8 mouse cellular contexts compared by ENCODE assay signal in the genomic region with DNA sequence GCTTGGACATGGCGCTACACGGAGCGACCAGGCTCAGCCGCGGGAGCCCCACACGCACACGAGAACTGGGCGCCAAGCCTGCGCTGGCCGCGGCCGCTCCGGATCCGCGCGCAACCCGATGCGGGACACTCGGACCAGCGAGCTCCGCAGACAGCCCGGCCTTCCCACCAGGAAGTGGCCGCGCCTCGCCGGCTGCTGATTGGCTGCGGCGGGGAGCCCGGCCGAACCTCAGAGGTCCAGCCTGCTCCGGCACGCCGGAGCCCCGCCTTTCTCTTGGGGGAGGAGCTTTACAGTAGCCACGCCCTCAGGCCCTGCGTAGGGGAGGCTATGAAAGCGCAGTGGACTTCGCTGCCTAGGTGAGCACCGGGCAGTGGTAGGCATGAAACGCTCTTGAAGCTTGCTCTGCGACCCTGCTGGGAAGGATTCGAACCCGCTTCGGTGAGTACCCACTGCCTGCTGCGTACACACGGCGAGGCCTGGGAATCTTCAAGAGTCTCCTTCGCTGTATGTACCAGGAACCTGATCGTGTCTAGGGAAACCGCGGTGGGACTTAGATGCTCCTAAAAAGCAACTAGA. TPM values are rescaled to one million over a fixed set of nuclear protein-coding genes. Genes with fewer than 3 reads are reported as not detected.
DNase-seq lines count a peak whose midpoint lies in the region; ATAC-seq and TF ChIP-seq lines count a peak whose summit lies in the region.

TSS of gene Ostf1 (minus strand) at position 180 of the 576 bp plus-strand sequence.
TSS of gene Nmrk1 (plus strand) at position 307 of the 576 bp plus-strand sequence.

- DNase-seq in 416B (ENCODE audit: low read depth): peak; percentile 94
- DNase-seq in heart, adult 8-10 months (ENCODE audit: low spot score): peak; percentile 98
- DNase-seq in kidney, adult 9 months: peak; percentile 98
- DNase-seq in limb, embryonic 14.5 days (ENCODE audit: low spot score): peak; percentile 92
- peak; percentile 94 for DNase-seq in midbrain, postnatal 0 days (ENCODE audit: low spot score)
- peak; percentile 98 to 99 for DNase-seq in spleen, postnatal 14 days (ENCODE audit: low spot score in 2 of 2)

- WGBS in bone marrow, adult 2 months: under 1% methylated on average over 51 of the region's 51 CpGs
- under 1% methylated on average over 51 of the region's 51 CpGs for WGBS in embryonic facial prominence, embryonic 15.5 days
- WGBS in limb, embryonic 14.5 days: under 1% methylated on average over 49 of the region's 51 CpGs
- WGBS in midbrain, postnatal 0 days: under 1% methylated on average over 49 of the region's 51 CpGs

- H3K9me3 ChIP-seq in embryonic facial prominence, embryonic 15.5 days (replicated peaks): no peaks in the 10 kb centered on the region
- no peaks in the 10 kb centered on the region for H3K9me3 ChIP-seq in limb, embryonic 14.5 days (ENCODE audit: control insufficient read depth, low read length)
- no peaks in the 10 kb centered on the region for H3K9me3 ChIP-seq in midbrain, postnatal 0 days (ENCODE audit: low read length)

- peak within 1 kb of the TSS; percentile 99 for H3K27ac ChIP-seq in bone marrow, adult 2 months (ENCODE audit: control insufficient read depth, insufficient read depth, low read depth, low read length, poor library complexity)
- peak within 1 kb of the TSS; percentile 90 for H3K27ac ChIP-seq in embryonic facial prominence, embryonic 15.5 days (replicated peaks)
- H3K27ac ChIP-seq in limb, embryonic 14.5 days (replicated peaks; ENCODE audit: low read depth, low read length): peak within 1 kb of the TSS; percentile 70; the same call in 1 of the 2 replicates
- H3K27ac ChIP-seq in midbrain, postnatal 0 days (ENCODE audit: low read depth, low read length): peak within 1 kb of the TSS; percentile 59; the same call in 1 of the 2 replicates

- peaks cover 1% of the 10 kb centered on the region for H3K4me1 ChIP-seq in bone marrow, adult 2 months (ENCODE audit: control insufficient read depth, insufficient read depth, low read length)
- peaks cover 17% of the 10 kb centered on the region for H3K4me1 ChIP-seq in embryonic facial prominence, embryonic 15.5 days
- H3K4me1 ChIP-seq in limb, embryonic 14.5 days (ENCODE audit: control insufficient read depth, insufficient read depth, low read length): peaks cover 7% of the 10 kb centered on the region; the same call in 1 of the 2 replicates
- H3K4me1 ChIP-seq in midbrain, postnatal 0 days (ENCODE audit: insufficient read depth, low read length): no peaks in the 10 kb centered on the region

- H3K27me3 ChIP-seq in embryonic facial prominence, embryonic 15.5 days: no peaks in the 10 kb centered on the region
- no peaks in the 10 kb centered on the region for H3K27me3 ChIP-seq in limb, embryonic 14.5 days (ENCODE audit: control insufficient read depth, insufficient read depth, low read length)
- H3K27me3 ChIP-seq in midbrain, postnatal 0 days (ENCODE audit: insufficient read depth, low read length): no peaks in the 10 kb centered on the region; the same call in 1 of the 2 replicates

- H3K9ac ChIP-seq in embryonic facial prominence, embryonic 15.5 days: peak within 1 kb of the TSS; percentile 56
- peak within 1 kb of the TSS; percentile 65 for H3K9ac ChIP-seq in limb, embryonic 14.5 days (ENCODE audit: low read depth, low read length, severe bottlenecking)
- H3K9ac ChIP-seq in midbrain, postnatal 0 days (replicated peaks; ENCODE audit: low read length, poor library complexity, severe bottlenecking): peak within 1 kb of the TSS; percentile 54

- H3K4me2 ChIP-seq in embryonic facial prominence, embryonic 15.5 days (replicated peaks): peak within 1 kb of the TSS; percentile 81
- H3K4me2 ChIP-seq in limb, embryonic 14.5 days (replicated peaks; ENCODE audit: low read depth, low read length, severe bottlenecking): peak within 1 kb of the TSS; percentile 83
- peak within 1 kb of the TSS; percentile 97 for H3K4me2 ChIP-seq in midbrain, postnatal 0 days (ENCODE audit: low read depth, low read length, poor library complexity, severe bottlenecking)

- ATAC-seq in embryonic facial prominence, embryonic 15.5 days (ENCODE audit: insufficient number of reproducible peaks, low FRiP score, low TSS enrichment, low read depth): peak; percentile 97
- ATAC-seq in limb, embryonic 14.5 days (ENCODE audit: low FRiP score, low read depth): peak; percentile 99
- peak; percentile 95 for ATAC-seq in midbrain, postnatal 0 days (ENCODE audit: low FRiP score)

- peak within 1 kb of the TSS; percentile 97 for H3K4me3 ChIP-seq in bone marrow, adult 2 months (replicated peaks; ENCODE audit: control insufficient read depth, low read depth, low read length)
- H3K4me3 ChIP-seq in embryonic facial prominence, embryonic 15.5 days (replicated peaks): peak within 1 kb of the TSS; percentile 84
- peak within 1 kb of the TSS; percentile 78 for H3K4me3 ChIP-seq in limb, embryonic 14.5 days (replicated peaks; ENCODE audit: low read length)
- peak within 1 kb of the TSS; percentile 75 for H3K4me3 ChIP-seq in midbrain, postnatal 0 days (ENCODE audit: low read depth, low read length)

- no peak for TF ChIP-seq CTCF in bone marrow, adult 2 months (IDR thresholded peaks at IDR 0.05; ENCODE audit: control insufficient read depth, insufficient read depth, low read length)
- TF ChIP-seq CTCF in midbrain, postnatal 0 days (IDR thresholded peaks at IDR 0.05): no peak

- no peaks in the 10 kb centered on the region for H3K36me3 ChIP-seq in embryonic facial prominence, embryonic 15.5 days
- H3K36me3 ChIP-seq in limb, embryonic 14.5 days (ENCODE audit: control insufficient read depth, insufficient read depth, low read length): no peaks in the 10 kb centered on the region
- no peaks in the 10 kb centered on the region for H3K36me3 ChIP-seq in midbrain, postnatal 0 days (ENCODE audit: insufficient read depth, low read length)

- peak; percentile 65; the same call in 1 of the 2 replicates for TF ChIP-seq POLR2A in bone marrow, adult 2 months (IDR thresholded peaks at IDR 0.05; ENCODE audit: borderline replicate concordance, control insufficient read depth, low read depth, low read length)
- peak; percentile 6; the same call in 1 of the 2 replicates for TF ChIP-seq POLR2A in limb, embryonic 14.5 days (IDR thresholded peaks at IDR 0.05; ENCODE audit: borderline replicate concordance, extremely low read depth, insufficient read depth, insufficient read length)

RNA-seq across cellular contexts. Expression of gene Ostf1, which starts in this region (rescaled TPM):
- polyA plus RNA-seq in bone marrow, adult 2 months (2011; ENCODE audit: insufficient read depth, insufficient read length, low replicate concordance, missing spikeins): 32.5 and 64.7 TPM in 2 replicates
- 124 and 125 TPM in 2 replicates for polyA plus RNA-seq in embryonic facial prominence, embryonic 15.5 days (2015; fragmentation: Nextera tagmentation; extraction: Ambion mirVana)
- 10 to 100 TPM; 30.6 to 37.0 (median 33.3) TPM for total RNA-seq in heart, adult 8-10 months (2022)
- 40.2 and 51.6 TPM in 2 replicates for polyA plus RNA-seq in limb, embryonic 14.5 days (2012; rRNA removed)
- 99.1 and 108 TPM in 2 replicates for polyA plus RNA-seq in limb, embryonic 14.5 days (2014; fragmentation: Nextera tagmentation; extraction: Ambion mirVana)
- total RNA-seq in midbrain, postnatal 0 days (2014; rRNA removed): 17.7 and 22.7 TPM in 2 replicates
- 32.8 and 37.6 TPM in 2 replicates for polyA plus RNA-seq in midbrain, postnatal 0 days (2015; fragmentation: Nextera tagmentation; extraction: Ambion mirVana)

RNA-seq across cellular contexts. Expression of gene Nmrk1, which starts in this region (rescaled TPM):
- polyA plus RNA-seq in bone marrow, adult 2 months (2011; ENCODE audit: insufficient read depth, insufficient read length, low replicate concordance, missing spikeins): 3.0 and 14.9 TPM in 2 replicates
- polyA plus RNA-seq in embryonic facial prominence, embryonic 15.5 days (2015; fragmentation: Nextera tagmentation; extraction: Ambion mirVana): 20.0 and 21.0 TPM in 2 replicates
- total RNA-seq in heart, adult 8-10 months (2022): 1 to 10 TPM; 2.7 to 4.6 (median 3.7) TPM
- polyA plus RNA-seq in limb, embryonic 14.5 days (2012; rRNA removed): 13.6 and 15.8 TPM in 2 replicates
- 12.4 TPM in 2 replicates for polyA plus RNA-seq in limb, embryonic 14.5 days (2014; fragmentation: Nextera tagmentation; extraction: Ambion mirVana)
- 3.4 and 3.9 TPM in 2 replicates for total RNA-seq in midbrain, postnatal 0 days (2014; rRNA removed)
- 3.9 and 4.3 TPM in 2 replicates for polyA plus RNA-seq in midbrain, postnatal 0 days (2015; fragmentation: Nextera tagmentation; extraction: Ambion mirVana)

Comparison
In these comparisons a context has a peak if more than half of its experiments do, and no peak if none do; other contexts are left out.
1. Peak in every context shown above with its lines: DNase-seq, ATAC-seq, H3K4me3 ChIP-seq and H3K27ac ChIP-seq.